Mouse (Mus musculus): ENCODE results near the gene Mrgprb1. TPM values are rescaled to one million over a fixed set of nuclear protein-coding genes. Genes with fewer than 3 reads are reported as not detected.
"Not testable (repeated sequence)": the region's sequence is repeated elsewhere in the genome, so short reads cannot be mapped to it uniquely, and the experiment has no call there.

The Mrgprb1 gene
- not detected in 2 replicates for polyA plus RNA-seq (2012; rRNA removed)

DNA sequence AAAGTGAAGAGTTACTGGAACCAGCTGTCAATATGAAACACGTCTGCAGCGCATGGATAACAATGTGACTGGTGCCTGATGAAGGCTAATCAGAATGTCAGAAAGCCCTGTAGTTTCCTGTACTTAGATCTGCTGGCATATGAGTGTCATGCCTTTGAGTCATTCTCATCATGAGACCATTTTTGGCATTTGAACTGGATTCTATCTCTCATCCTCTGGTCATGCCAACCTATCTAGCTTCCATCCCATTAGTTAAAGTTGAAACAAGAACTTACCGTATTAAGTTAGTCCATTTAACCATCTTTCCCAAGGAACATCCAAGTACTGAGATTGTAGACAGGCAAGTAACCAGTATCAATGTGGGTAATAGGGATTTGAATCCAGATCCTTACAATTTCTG, at the start of gene Mrgprb1:
Gene Mrgprb1, minus strand, starts transcription at position 101 of the 400 bp plus-strand sequence.
- Histone ChIP-seq H3K27ac (ENCODE audit: insufficient read depth, low read length) (no peak within 1 kb of the TSS), H3K4me3 (ENCODE audit: insufficient read depth, low read length) (no peak within 1 kb of the TSS), H3K4me1 (ENCODE audit: control insufficient read depth, insufficient read depth, low read length) (no peaks in the 10 kb centered on the region)
- TF ChIP-seq CTCF (IDR thresholded peaks at IDR 0.05; ENCODE audit: extremely low read depth, insufficient read depth, low read length) (no peak), POLR2A (IDR thresholded peaks at IDR 0.05; ENCODE audit: extremely low read depth, insufficient read depth, low read length) (no peak)

GRCm38 (mm10) chr7:48499221-48499620, 43.1 kb upstream of the Mrgprb1 start, which contains the start of gene Mrgprx2:
TSS of gene Mrgprx2 (minus strand) at chr7:48499321.
- Histone ChIP-seq H3K4me1 (ENCODE audit: control insufficient read depth, insufficient read depth, low read length) (no peaks in the 10 kb centered on the region), H3K27ac (ENCODE audit: insufficient read depth, low read length) (no peak within 1 kb of the TSS), H3K4me3 (ENCODE audit: insufficient read depth, low read length) (no peak within 1 kb of the TSS)
- no peak for TF ChIP-seq POLR2A (IDR thresholded peaks at IDR 0.05; ENCODE audit: extremely low read depth, insufficient read depth, low read length)
- TF ChIP-seq CTCF (IDR thresholded peaks at IDR 0.05; ENCODE audit: extremely low read depth, insufficient read depth, low read length): no peak

DNA sequence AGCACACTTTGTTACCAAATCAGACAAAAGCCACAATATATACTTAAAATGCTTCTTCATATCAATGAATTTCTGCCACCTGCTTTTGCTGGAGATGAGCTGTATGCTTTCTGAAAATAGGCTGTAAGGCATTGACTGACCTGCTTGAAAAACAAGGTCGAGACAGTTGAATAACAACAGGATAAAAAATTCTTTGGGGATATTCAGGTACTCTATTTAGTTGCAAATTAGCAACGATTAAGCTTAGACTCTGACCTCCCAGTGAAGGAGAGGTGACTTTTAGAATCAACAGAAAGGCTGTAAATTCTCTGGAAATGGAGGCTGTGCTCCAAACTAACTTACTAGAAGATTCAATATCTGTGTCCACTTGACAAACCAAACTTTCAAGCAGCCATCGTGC, 19.6 kb downstream of the Mrgprb1 start:
- Histone ChIP-seq H3K4me3 (ENCODE audit: insufficient read depth, low read length) (no peak overlapping the region), H3K27ac (ENCODE audit: insufficient read depth, low read length) (no peak overlapping the region), H3K4me1 (ENCODE audit: control insufficient read depth, insufficient read depth, low read length) (no peaks in the 10 kb centered on the region)
- no peak for TF ChIP-seq CTCF (IDR thresholded peaks at IDR 0.05; ENCODE audit: extremely low read depth, insufficient read depth, low read length)
- TF ChIP-seq POLR2A (IDR thresholded peaks at IDR 0.05; ENCODE audit: extremely low read depth, insufficient read depth, low read length): no peak

GRCm38 (mm10) chr7:48435936-48436335, 20.2 kb downstream of the Mrgprb1 start:
- H3K27ac ChIP-seq (ENCODE audit: insufficient read depth, low read length); H3K4me3 ChIP-seq (ENCODE audit: insufficient read depth, low read length); H3K4me1 ChIP-seq (ENCODE audit: control insufficient read depth, insufficient read depth, low read length): not testable (repeated sequence)

Other genes with a start within 250 kb of the Mrgprb1 start
- gene Mrgprb8, start 67.8 kb downstream of the Mrgprb1 start, polyA plus RNA-seq (2012; rRNA removed): not detected in 2 replicates
- 0.02 TPM in 1 of 2 replicates, not detected in the other for gene Mrgprx2, start 43.0 kb upstream of the Mrgprb1 start, polyA plus RNA-seq (2012; rRNA removed)
- not detected in 2 replicates for gene Mrgprb2, start 101.7 kb upstream of the Mrgprb1 start, polyA plus RNA-seq (2012; rRNA removed)
- not detected in 2 replicates for gene Mrgprb3, start 187.5 kb upstream of the Mrgprb1 start, polyA plus RNA-seq (2012; rRNA removed)

Data from cortical plate, adult 2 months (tissue).